Mouse (Mus musculus) ZHBTc4 (cell line): ENCODE results near the gene Sec24d.

Experiments used
- DNase-seq: peaks from one replicate; pipeline ENCODE4 v3.0.0-alpha.2; 2011; ENCODE audit warnings: low read depth, low spot score

Gene Sec24d

DNA sequence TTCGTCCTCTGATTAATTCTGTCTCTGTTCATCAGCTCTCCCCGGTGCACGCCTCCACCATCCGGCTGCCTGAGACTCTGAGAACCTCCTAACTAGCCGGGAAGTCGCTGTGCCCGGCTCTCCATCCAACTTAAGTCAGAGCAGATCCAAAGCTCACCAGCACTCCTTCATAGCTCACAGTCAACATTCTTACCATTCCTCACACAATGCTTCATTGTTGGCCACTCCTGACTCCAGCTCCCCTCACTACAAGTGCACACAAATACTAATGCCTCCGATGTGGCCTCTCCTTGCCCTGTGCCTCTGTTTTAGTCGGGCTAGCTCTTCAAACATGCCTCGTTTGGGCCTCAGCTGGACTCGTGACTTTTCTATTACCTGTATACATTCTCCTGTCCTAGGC lies 29.4 kb downstream of the Sec24d start:
- peak; percentile 76 for DNase-seq

DNA sequence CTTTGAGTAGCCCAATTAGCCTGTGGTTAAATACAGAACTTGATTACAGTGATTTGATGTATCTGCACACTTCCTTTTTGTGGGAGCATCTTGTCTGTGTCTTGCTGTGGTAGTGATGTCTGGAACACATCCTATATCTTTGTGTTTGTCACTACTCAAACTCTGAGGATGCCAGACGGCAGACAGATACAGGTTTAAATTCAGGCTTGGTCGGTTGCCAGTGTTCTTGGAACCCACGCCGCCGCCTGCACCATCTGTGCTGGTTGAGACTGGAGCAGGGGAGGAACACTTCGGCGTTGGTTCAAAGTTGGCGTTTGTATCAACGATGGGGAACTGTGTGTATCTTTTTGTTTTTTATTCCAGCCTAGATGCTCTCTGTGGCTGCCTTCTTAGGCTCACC lies 31.0 kb downstream of the Sec24d start:
- no peak for DNase-seq

DNA sequence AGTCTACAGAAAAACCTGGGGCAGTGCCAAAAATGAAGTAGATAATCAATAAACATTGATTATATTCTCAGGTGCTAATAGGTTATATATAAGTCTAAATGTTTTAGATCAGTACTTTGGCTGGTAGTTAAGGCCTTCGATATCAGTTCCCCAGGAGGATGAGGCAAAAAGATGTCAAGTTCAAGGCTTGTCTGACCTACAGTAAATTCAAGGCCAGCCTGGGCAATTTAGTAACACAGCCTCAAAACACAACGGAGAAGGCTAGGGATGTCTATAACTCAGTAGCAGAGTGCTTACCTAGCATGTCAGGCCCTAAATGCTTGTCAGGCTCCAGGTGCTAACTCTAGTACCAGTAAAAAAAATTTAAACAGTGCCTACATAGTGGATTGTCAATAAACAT lies 34.3 kb downstream of the Sec24d start:
- DNase-seq: no peak

DNA sequence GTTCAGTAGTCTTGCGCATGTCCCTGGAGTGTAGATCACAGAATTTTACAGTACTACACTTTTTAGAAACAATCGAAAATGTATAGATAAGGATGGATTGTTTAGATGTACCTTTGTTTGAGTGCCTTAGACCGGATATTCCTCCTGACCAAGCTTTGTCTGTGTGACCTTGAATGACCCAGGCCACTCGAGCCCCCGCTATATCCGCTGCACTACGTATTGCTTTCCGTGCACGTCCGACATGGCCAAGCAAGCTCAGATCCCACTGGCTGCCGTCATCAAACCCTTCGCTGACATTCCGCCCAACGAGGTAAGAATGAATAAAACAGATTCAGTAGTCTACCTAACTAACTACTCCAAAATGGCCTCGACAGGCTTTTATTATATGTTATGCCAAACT lies 38.4 kb downstream of the Sec24d start:
- DNase-seq: peak; percentile 9

DNA sequence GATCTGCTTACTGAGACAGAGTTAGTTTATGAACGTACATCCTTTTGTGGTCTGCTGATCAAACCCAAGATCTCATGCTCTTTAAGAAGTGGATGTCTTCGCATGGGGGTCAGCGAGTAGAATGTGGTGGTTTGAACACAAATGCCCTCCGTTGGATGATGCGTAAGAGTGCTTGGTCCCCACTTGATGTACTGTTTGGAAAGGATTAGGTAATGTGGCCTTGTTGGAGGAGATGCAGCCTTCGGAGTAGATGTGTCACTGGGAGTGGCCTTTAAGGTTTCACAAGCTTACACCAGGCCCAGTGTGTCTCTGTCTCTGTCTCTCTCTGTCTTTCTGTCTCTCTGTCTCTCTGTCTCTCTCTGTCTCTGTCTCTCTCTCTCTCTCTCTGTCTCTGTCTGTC lies 40.2 kb downstream of the Sec24d start:
- no peak for DNase-seq

DNA sequence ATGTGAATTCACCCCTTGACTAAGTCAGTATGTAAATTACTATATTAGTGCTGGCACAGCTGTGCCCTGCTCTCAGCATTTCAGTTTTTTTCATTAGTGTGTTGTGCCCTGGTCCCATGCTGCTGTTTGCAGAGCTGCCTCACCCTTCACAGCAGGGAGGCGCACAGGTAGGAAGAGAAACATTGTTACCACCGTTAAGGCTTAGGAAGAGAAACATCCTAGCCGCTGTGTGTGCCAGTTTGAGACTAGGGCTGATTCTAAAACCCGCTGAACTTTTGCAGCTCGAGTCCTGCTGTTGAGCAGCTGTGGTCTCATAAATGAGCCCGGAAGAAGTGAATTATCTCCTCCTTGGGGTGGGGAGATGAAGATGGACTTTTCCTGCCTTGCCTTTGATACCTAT lies 41.9 kb downstream of the Sec24d start:
- no peak for DNase-seq

DNA sequence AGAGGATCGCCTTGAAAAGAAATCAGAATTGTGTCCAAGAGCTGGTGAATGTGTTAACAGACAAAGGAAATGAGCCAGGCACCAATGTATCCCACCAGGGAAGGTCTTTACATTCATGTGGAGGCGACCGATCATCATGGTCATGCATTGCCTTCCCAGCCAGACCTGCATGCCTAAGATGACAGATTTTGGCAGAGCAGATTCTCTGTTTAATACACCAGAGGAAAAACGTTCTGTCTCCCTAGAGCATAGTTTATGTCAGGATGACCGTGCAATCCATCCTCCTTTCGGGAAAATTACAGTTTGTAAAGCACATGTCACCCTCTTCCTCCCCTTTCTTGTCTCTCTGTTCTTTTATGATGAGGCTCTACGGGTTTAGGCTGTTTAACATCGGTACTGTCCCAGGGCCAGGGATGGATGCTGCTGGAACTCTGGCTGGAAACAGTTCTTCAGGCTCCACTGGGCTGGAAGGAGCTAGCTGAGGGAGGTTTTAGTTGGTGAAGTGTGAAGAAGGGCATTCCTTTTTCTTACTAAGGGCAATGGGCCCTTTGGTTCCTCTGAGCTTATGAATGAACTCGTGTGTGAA lies 45.3 kb downstream of the Sec24d start:
- DNase-seq: no peak

DNA sequence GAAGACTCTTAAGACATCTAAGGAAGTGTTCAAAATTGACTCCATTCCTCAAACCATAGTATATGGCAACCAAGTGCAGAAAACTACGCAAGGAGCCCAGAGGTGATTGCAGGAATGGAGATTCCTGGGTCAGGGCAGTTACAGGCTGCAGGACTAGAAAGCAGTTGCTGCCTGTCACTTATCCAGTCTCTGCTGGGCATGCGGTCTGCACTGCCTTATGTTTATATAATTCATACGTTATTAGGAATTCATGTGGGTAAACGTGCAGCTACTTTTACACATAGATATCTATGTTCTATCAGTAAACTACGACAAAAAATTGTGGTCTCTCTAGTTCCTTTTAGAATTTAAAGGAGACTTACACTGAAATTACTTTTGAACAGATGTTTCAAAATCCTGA lies 46.2 kb downstream of the Sec24d start:
- no peak for DNase-seq

DNA sequence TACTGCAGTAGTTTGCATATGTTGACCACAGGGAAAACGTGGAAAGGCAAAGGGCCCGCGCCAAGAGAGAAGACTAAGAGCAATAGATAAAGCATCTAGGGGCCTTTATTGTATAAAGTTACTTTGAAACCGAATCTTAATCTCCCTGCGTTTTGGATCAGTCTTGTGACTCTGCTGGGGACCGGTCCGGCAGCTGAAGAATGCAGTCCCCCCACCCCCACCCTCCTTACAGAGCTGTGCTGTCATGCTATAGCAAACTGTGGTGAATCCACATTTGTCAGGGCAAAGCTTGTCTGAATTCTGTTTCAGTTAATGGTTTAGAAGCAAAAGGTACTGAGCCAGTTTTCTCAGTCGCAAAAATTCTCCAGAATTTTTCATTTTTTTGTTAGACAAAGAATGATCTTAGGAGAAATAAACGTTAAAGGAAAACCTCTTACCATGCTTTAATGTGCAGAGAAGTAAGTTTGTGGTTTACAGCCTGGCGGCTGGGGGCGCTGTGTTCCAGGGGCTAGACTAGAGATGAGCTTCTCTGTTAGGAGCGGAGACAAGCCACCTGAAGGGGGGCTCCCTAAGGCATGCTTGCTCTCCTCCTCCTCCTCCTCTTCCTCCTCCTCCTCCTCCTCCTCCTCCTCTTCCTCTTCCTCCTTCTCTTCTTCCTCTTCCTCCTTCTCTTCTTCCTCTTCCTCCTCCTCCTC lies 46.8 kb downstream of the Sec24d start:
- DNase-seq: no peak

DNA sequence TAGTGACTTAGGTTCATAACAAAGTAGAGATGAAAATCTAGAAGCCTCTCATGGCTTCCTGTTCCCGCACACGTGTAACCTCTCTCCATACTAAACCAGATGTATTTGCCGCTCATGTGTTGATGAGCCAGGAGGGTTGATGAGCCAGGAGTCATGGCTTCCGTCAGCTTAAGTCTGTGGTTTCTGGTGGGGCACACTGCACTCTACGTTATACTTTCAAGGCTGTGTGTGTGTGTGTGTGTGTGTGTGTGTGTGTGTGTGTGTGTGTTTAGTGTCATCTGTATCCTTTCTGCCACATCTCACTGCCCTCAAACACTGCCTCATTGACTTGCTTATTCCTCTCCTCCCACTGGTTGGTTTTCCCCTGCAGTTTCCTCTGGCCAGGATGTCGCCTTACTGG lies 48.8 kb downstream of the Sec24d start:
- DNase-seq: no peak

DNA sequence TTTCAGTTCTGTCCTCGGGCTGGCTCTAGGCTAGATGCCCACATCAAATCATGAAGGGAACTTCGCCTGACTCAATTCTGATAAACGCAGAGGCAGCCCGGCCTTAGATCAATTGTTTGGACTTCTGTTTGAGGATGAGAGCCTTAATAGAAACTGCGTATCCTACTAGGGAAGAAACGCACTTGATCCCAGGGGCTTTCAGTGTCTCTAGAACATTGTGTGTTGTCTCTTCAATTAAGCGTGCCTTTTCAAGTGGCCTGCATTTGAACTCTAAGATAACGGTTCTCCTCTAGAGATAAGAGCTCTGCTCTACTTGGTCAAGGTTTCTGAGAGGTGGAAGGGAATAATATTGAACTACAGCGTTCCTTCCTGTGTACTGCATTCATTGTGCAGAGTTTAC lies 49.8 kb downstream of the Sec24d start:
- DNase-seq: no peak

DNA sequence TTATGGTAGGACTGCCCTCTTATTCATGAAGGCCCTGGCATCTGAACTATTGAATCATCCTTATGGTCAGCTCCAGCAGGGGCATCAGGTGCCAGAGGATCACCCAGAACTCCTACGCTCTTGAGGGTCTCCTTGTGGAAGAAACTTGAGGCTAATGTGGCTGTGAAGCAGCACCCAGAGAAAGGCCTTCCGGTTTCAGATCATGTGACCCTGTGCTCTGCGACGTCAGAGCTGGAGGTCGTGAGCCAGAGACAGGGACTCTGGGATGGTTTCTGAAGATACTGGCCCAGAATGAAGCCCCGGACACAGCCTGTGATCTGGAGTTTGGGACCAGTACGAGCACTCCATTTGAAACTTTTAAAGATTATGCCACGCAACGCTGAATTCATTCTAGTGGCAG lies 53.1 kb downstream of the Sec24d start:
- peak; percentile 36 for DNase-seq

DNA sequence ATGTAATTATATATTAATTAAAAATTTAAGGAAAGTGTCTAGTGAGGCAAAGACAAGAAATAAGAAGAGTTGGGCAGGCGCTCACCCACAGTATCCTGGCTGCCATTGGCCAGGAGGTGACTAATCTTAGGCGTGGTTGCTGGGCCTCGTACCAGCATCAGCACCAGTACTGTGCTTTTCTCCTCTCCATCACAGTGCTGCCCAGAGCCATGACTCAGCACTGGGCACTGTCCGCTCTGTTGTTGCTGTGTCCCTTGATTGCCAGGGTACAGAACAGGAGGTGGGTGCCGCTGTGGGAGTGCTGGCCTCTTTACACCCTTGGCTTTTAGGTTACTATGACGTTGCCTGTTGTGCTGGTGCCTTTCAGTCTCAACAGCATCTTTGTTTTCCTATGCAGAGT lies 54.4 kb downstream of the Sec24d start:
- DNase-seq: no peak

DNA sequence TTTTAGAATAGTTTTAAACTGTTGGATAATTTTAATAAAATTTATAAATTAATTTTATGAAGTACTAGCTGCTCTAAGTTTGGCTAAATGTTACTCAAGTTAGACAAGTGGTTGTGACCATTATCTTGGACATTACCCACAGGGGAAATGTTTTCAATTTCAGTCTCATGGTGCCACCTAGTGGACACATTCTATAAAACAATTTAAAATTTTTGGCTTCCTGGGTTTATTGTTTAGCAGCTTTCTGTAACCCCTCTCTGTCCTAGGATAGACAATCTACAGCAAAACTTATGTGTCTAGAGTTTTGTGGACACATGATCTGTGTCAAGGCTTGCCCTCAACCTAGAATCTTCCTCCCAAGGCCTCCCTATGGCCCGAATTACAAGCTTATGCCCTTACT lies 54.9 kb downstream of the Sec24d start:
- DNase-seq: peak; percentile 63

DNA sequence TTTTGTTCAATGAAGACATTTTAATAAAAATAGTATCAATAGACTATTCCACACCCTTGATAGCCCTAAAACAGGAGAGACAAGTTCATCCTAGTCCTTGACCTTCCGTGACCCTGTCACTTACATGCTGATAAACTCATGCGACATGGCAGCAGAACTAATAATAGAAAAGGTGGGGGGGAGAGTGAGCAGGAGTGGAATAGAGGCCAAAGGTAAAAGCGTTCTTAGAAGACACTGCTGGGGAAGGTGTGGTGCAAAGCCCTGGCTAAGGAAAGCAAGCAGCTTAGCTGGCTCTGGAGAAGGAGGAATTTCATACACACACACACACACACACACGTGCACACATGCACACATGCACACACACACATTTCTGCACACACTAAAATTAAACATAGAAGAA lies 57.1 kb downstream of the Sec24d start:
- no peak for DNase-seq

DNA sequence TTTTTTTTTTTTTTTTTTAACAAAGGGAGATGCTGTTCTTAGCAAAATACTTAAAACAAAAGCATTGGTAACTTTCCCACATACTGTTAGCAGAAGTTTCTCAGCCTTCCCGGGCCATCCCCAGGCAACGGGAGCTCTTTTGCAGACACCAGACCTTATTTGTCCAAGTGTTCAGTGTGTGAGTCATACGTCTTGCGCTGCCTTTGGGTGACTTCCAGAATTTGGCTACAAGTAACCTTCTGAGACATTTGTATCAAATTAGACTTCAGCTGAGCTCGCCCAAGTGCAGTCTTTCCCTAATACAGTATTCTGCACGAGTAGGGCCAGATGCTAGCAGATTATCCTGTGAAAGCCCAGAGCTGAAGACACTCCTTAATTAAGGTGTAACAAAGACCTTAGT lies 62.0 kb downstream of the Sec24d start:
- no peak for DNase-seq

DNA sequence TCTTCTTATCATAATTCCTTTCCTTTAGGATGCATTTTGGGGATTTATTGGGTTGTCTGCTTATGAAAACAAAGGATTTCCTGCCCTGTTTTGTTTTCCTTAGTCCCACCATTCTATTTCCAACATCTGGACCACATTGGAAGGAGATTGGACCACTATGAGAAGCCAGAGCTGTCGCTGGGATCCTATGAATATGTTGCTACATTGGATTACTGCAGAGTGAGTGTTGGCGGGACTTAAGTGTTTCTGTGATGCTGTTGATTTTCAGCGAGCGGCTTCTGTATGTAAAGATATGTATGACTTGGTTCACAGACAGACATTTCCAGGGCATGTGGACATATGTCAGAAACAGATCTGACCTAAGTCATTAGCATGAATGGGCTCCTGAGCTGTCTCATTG lies 63.0 kb downstream of the Sec24d start:
- DNase-seq: no peak

DNA sequence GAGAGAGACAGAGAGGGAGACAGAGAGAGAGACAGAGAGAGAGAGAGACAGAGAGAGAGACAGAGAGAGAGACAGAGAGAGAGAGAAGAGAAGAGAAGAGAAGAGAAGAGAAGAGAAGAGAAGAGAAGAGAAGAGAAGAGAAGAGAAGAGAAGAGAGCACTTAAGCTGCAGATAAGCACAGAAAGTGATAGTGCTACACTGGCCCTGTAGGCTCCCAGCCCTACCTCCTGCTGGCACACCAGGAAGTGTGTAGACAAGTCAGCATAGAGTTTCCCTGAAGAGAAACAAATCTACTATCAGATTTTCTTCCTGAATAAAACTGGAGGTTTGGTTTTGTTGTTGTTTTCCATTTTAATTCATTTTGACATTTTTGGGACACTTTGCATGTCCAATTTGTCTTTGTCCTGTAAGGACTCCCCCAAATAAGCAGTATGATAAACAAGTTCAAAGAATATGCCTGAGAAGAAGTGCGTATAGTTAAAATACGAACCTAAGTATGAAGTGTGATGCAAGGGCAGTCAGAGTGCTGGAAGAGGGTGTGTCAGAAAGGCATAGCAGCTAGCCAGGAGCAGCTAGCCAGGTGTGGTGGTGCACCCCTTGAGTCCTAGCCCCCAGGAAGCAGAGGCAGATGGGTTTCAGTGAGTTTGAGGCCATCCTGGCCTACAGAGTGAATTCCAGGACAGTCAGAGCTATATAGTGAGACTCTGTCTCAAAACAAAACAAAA lies 65.2 kb downstream of the Sec24d start:
- no peak for DNase-seq

DNA sequence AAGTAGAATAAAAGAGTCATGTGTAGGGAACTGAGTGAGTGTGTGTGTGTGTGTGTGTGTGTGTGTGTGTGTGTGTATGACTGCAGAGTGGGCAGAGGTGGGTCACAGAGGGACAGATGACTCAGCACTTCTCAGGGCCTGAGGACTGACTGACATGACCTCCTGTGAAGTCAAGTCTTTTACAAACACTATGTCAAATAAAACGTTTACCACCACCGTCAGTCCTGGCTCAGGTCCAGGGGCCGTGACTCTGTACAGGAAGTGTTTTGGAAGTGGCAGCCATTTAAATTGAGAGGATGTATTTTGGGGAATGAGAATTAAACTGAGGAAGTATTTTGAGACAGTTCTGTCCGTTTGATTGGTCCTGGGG lies 65.8 kb downstream of the Sec24d start:
- DNase-seq: peak; percentile 13

DNA sequence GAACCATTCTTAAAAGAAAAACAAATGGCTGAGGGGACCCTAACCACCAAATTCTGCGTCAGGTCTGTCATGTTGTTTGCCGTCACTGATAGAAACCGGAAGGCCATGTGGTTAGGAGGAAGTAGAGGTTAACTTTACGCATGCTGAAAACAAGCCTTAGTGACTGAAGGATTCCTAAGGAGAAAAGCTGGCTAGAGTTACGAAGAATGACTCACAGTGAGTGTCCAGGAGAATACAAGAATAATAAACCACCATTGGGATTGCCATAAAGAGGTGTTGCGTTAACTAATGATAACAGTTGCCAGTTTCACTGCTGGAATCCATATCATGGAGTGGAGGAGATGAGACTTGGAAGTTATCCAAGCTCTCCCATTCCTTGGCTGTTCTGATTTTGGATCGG lies 67.7 kb downstream of the Sec24d start:
- no peak for DNase-seq

DNA sequence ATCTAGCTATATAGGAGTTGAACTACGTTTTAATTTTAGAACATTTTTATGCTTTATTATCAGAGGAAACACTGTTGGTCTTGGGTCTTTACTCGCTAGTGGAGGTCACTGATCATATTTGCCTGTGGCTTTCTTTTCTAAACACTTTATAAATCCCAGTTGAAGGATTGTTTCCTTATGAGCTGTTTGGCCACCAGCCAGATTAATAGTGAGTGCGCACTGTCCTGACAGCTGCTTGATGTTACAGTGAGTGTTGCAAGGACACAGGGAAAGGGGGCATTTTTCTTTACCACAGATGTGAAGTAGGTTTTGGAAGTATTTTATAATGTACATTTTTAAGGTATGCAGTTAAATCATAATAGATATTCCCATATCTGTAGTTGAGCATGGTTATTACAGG lies 68.2 kb downstream of the Sec24d start:
- no peak for DNase-seq

DNA sequence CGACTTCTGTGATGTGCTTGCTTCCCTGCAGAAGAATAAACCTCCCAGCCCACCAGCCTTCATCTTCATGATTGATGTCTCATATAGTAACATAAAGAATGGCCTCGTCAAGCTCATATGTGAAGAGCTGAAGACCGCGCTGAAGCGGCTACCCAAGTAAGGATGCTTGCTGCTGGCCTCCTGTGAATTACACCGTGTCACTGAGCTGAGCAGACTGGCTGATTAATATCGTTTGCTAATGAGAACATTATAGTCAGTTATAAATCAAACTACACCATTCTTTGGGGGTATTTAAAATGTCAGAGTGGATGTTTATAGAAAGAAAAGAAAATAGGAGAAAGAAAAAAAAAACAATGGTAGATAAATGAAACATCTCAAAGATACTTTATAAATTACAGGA lies 69.2 kb downstream of the Sec24d start:
- no peak for DNase-seq

DNA sequence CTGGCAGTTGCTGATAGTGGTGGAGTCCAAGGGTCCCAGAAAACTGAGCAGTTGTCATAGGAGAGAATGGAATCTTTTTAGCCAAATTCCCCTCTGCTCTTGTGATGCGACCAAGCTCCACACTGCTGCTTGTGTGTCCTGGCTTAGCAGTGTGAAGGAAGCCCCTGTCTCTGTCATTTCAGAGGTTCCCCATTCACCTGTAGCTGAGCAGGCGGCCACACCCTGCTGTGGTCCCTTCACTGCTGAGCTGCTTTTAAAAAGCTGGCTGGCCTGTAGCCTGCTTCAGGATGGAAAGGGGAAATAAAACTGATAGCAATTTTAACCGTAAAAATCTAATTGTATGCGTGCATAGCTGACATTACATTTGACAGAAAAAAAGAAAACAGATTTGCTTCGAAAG lies 69.7 kb downstream of the Sec24d start:
- no peak for DNase-seq
